Mouse (Mus musculus): ENCODE results near the gene Fkbpl.

DNA sequence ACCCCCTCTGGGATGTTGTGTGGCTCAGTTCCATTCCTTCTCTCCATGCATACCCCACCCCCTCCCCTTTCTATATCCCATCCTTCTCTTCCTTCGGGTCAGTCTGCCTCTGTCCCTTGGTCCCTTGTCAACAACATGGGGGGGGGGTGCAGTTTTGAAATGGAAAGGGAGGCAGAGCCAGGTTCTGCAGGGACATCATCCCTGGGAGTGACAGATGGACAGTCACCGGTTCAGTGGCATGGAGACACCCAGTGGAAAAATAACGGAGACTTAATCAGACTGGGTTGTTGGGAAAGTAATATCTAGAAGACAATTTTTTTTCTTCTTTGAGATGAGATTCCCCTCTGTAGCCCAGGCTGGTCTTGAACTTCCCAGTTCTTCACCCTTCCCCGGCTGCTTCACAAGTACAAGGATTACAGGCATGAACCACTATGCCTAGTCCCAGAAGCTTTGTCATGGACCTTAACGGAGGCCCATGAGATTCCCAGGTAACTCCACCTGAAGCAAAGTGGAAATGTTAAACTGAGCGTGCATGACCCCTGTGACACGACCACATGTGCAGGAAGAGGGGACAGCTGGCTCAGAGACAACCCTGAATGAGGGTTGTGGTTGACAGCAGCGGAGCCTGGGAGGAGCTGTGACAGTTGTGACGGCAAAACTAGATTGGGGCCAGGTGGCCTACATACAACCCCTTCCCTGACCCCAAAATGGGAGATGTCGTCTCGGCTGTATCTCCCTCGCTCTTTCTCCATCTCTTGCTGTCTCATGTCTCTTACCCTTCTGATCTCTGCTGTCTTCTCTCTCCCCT, 14.6 kb upstream of the Fkbpl start:
- TF ChIP-seq ZMIZ1 (IDR thresholded peaks at IDR 0.05; ENCODE audit: low read depth, low read length) = no peak
- TF ChIP-seq TAL1 (IDR thresholded peaks at IDR 0.05; ENCODE audit: low read length) = no peak
- TF ChIP-seq KAT2A (conservative IDR thresholded peaks at IDR 0.05; ENCODE audit: low read depth, low read length) = no peak
- no peak for TF ChIP-seq CTCF (IDR thresholded peaks at IDR 0.05 in 2 of 3, conservative IDR thresholded peaks at IDR 0.05 in 1 of 3; ENCODE audit: control insufficient read depth in 1 of 3, insufficient read depth in 1 of 3, low read depth in 2 of 3, low read length in 3 of 3, poor library complexity in 1 of 3, severe bottlenecking in 1 of 3)
- no peak for TF ChIP-seq POLR2A (IDR thresholded peaks at IDR 0.05; ENCODE audit: control insufficient read depth in 1 of 2, insufficient read depth in 1 of 2, low read depth in 1 of 2, low read length in 2 of 2, poor library complexity in 1 of 2)
- TF ChIP-seq E2F4 (IDR thresholded peaks at IDR 0.05; ENCODE audit: borderline replicate concordance, low read depth, low read length) = no peak
- no peak for TF ChIP-seq GATA1 (IDR thresholded peaks at IDR 0.05; ENCODE audit: low read depth, low read length)
